Mouse (Mus musculus) gastrocnemius, adult 18-20 months (tissue): Measurements from ENCODE around the gene Cntnap5c. TPM values are rescaled to one million over a fixed set of nuclear protein-coding genes. Genes with fewer than 3 reads are reported as not detected.

Experiments
- total RNA-seq, 2 experiments: library from RNA; stranded (reverse); gene quantifications; 2 replicates each; pipeline ENCODE4 v1.2.3; 2021

The Cntnap5c gene
- total RNA-seq, 2 experiments from 2014 or later: not detected

Other genes starting within 250 kb of the Cntnap5c start
- not detected for gene Vmn2r120, start 224.1 kb upstream of the Cntnap5c start, total RNA-seq
- gene Gm21834, start 27.4 kb upstream of the Cntnap5c start, total RNA-seq: not detected